Mouse (Mus musculus) kidney, adult 2 months (tissue): Measurements from ENCODE around the gene Lsp1.

Experiments used
- CTCF ChIP-seq: fragments of 200-500 bp; conservative IDR thresholded peaks from 2 replicates; pipeline ENCODE4 v1.5.1; 2011; ENCODE audit warnings: low read depth, mild to moderate bottlenecking, control low read depth, low read length, moderate library complexity, mixed read lengths; ENCODE audit not compliant: insufficient read depth, insufficient read length
- POLR2A ChIP-seq: fragments of 200-500 bp; IDR thresholded peaks from one replicate; pipeline ENCODE4 v1.6.1; 2011; ENCODE audit warnings: low read depth, low read length, control low read depth

GRCm38 (mm10) chr7:142433623-142434022 is 27.0 kb upstream of the Lsp1 start:
- TF ChIP-seq CTCF = no peak
- no peak for TF ChIP-seq POLR2A
